Mouse (Mus musculus): ENCODE results near the gene Rybp. TPM values are rescaled to one million over a fixed set of nuclear protein-coding genes. Genes with fewer than 3 reads are reported as not detected.
A peak's percentile ranks its signal among the peaks of the same experiment; 100 is the strongest.

The Rybp gene
- 13.7 and 15.5 TPM in 2 replicates for polyA plus RNA-seq (2014; fragmentation: Nextera tagmentation; extraction: Ambion mirVana)

DNA sequence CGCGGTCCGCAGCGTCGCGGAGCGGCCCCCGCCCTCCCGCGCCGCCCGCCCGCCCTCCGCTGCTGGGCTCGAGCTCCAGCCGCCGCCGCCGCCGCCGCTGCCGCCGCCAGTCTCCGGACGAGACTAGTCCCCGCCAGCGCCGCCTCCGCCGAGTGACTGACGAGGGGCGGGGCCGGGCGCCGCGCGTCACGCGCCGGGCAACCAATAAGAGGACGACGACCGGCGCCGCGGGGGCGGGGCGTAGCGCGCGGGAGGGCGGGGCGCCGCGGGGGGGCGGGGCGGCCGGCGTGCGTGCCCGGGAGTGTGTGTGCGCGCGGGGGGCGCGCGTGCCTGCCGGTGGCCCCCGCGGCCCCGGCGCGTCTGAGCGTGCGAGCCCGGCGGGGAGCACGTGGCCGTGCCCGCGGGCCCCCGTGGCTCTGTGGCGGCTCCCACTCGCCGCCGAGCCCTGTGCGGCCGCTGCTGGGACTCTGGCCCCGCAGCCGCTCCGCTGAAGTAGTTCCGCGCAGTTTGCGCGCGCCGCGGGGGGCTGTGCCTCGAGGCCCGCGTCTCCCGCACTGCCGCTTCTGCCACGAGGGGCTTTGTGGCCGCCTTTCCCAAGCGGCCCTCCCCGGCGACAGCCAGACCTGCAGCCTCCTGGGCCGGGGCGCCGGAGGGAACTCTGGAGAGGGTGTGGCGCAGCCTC is at the start of gene Rybp:
Gene Rybp, minus strand, starts transcription at position 152 of the 682 bp plus-strand sequence.
- no peaks in the 10 kb centered on the region for H3K27me3 ChIP-seq (ENCODE audit: insufficient read depth, low read length)
- H3K4me3 ChIP-seq (ENCODE audit: low read depth, low read length), result peak within 1 kb of the TSS; percentile 75
- TF ChIP-seq CTCF (IDR thresholded peaks at IDR 0.05; ENCODE audit: low read depth), result no peak
- DNase-seq, result peak; percentile 96
- no peaks in the 10 kb centered on the region for H3K36me3 ChIP-seq (ENCODE audit: insufficient read depth)
- peak within 1 kb of the TSS; percentile 90 for H3K9ac ChIP-seq
- WGBS, result under 1% methylated on average over 55 of the region's 112 CpGs
- peak; percentile 96 for ATAC-seq (ENCODE audit: insufficient read depth)
- peaks cover 16% of the 10 kb centered on the region for H3K4me1 ChIP-seq (ENCODE audit: insufficient read depth)
- H3K9me3 ChIP-seq (ENCODE audit: low read depth, low read length), result no peaks in the 10 kb centered on the region
- H3K27ac ChIP-seq (ENCODE audit: low read depth), result peak within 1 kb of the TSS; percentile 96
- peak within 1 kb of the TSS; percentile 95 for H3K4me2 ChIP-seq

DNA sequence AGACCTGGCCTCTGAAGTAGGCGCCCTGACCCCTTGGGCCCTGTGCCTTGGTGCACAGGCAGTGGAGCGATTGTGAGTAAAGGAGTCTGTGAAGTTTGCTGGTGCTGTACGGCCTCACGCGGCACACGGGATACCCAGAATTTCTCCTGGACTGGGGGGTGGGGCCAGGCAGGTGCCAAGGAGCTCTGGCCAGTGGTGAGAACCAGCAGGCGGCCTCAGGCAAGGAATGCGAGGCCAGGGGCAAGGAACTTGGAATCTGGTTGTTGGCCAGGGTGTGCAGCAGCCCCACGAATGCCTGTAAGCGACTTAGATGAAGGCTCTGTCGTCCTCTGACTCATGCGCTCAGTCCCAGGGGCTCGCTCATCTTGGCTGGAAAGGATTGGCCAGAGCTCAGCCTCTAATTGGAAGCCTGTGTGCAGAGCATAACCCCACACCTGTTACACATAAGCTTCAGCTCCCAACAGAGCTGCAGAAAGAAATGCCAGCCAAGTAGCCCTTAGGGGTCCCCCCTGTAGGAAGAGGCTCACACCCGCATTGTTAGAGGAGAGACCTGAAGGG is 49.4 kb upstream of the Rybp start:
- TF ChIP-seq CTCF (IDR thresholded peaks at IDR 0.05; ENCODE audit: low read depth), result no peak
- Histone ChIP-seq H3K4me3 (ENCODE audit: low read depth, low read length) (no peak overlapping the region), H3K4me1 (ENCODE audit: insufficient read depth) (peaks cover 3% of the 10 kb centered on the region; the same call in 1 of the 2 replicates), H3K27ac (ENCODE audit: low read depth) (no peak overlapping the region; the same call in 1 of the 2 replicates), H3K9ac (0 out of 2 replicates have a peak overlapping the region, but pooled peaks have one; percentile 5), H3K36me3 (ENCODE audit: insufficient read depth) (no peaks in the 10 kb centered on the region), H3K9me3 (ENCODE audit: low read depth, low read length) (no peaks in the 10 kb centered on the region), H3K27me3 (ENCODE audit: insufficient read depth, low read length) (peaks cover 9% of the 10 kb centered on the region; the same call in 1 of the 2 replicates), H3K4me2 (peak overlapping the region; percentile 46; the same call in 1 of the 2 replicates)
- ATAC-seq (ENCODE audit: insufficient read depth), result peak; percentile 41; the same call in 1 of the 2 replicates
- DNase-seq, result no peak
- WGBS, result 21% methylated on average over 14 of the region's 14 CpGs

- Histone ChIP-seq H3K27ac (ENCODE audit: low read depth) (peak overlapping the region; percentile 19; the same call in 1 of the 2 replicates), H3K27me3 (ENCODE audit: insufficient read depth, low read length) (peaks cover 9% of the 10 kb centered on the region; the same call in 1 of the 2 replicates), H3K4me1 (ENCODE audit: insufficient read depth) (peaks cover 3% of the 10 kb centered on the region; the same call in 1 of the 2 replicates), H3K36me3 (ENCODE audit: insufficient read depth) (no peaks in the 10 kb centered on the region), H3K9me3 (ENCODE audit: low read depth, low read length) (no peaks in the 10 kb centered on the region), H3K9ac (no peak overlapping the region), H3K4me3 (ENCODE audit: low read depth, low read length) (no peak overlapping the region), H3K4me2 (peak overlapping the region; percentile 46)
- no peak for TF ChIP-seq CTCF (IDR thresholded peaks at IDR 0.05; ENCODE audit: low read depth)
- ATAC-seq (ENCODE audit: insufficient read depth), result peak; percentile 40; the same call in 1 of the 2 replicates
- DNase-seq, result peak; percentile 63
- WGBS, result 18% methylated on average over 18 of the region's 18 CpGs
Observed at GRCm38 (mm10) chr6:100335506-100336144, 48.3 kb upstream of the Rybp start.

- no peaks in the 10 kb centered on the region for H3K9me3 ChIP-seq (ENCODE audit: low read depth, low read length)
- no peak for TF ChIP-seq CTCF (IDR thresholded peaks at IDR 0.05; ENCODE audit: low read depth)
Observed at GRCm38 (mm10) chr6:100333745-100334144, 46.5 kb upstream of the Rybp start.

GRCm38 (mm10) chr6:100332479-100332878 is 45.2 kb upstream of the Rybp start:
- no peak for TF ChIP-seq CTCF (IDR thresholded peaks at IDR 0.05; ENCODE audit: low read depth)
- WGBS, result 79% methylated on average over 4 of the region's 4 CpGs
- no peaks in the 10 kb centered on the region for H3K36me3 ChIP-seq (ENCODE audit: insufficient read depth)
- H3K9ac ChIP-seq, result no peak overlapping the region
- ATAC-seq (ENCODE audit: insufficient read depth) (no peak), DNase-seq (no peak)
- peaks cover 11% of the 10 kb centered on the region; the same call in 1 of the 2 replicates for H3K4me1 ChIP-seq (ENCODE audit: insufficient read depth)
- no peak overlapping the region for H3K4me3 ChIP-seq (ENCODE audit: low read depth, low read length)
- H3K27ac ChIP-seq (ENCODE audit: low read depth), result no peak overlapping the region
- no peak overlapping the region for H3K4me2 ChIP-seq
- peaks cover 9% of the 10 kb centered on the region; the same call in 1 of the 2 replicates for H3K27me3 ChIP-seq (ENCODE audit: insufficient read depth, low read length)
- no peaks in the 10 kb centered on the region for H3K9me3 ChIP-seq (ENCODE audit: low read depth, low read length)

More at GRCm38 (mm10) chr6:100333745-100334144, 46.5 kb upstream of the Rybp start:
- ATAC-seq (ENCODE audit: insufficient read depth) (no peak), DNase-seq (no peak)
- Histone ChIP-seq H3K27ac (ENCODE audit: low read depth) (no peak overlapping the region), H3K27me3 (ENCODE audit: insufficient read depth, low read length) (peaks cover 9% of the 10 kb centered on the region; the same call in 1 of the 2 replicates), H3K36me3 (ENCODE audit: insufficient read depth) (no peaks in the 10 kb centered on the region), H3K4me1 (ENCODE audit: insufficient read depth) (peaks cover 10% of the 10 kb centered on the region; the same call in 1 of the 2 replicates), H3K4me2 (no peak overlapping the region), H3K4me3 (ENCODE audit: low read depth, low read length) (no peak overlapping the region), H3K9ac (no peak overlapping the region)
- 81% methylated on average over 7 of the region's 7 CpGs for whole genome bisulfite sequencing

GRCm38 (mm10) chr6:100331582-100331981 is 44.3 kb upstream of the Rybp start:
- 40% methylated on average over 8 of the region's 8 CpGs for WGBS
- Histone ChIP-seq H3K4me3 (ENCODE audit: low read depth, low read length) (no peak overlapping the region), H3K4me1 (ENCODE audit: insufficient read depth) (peaks cover 11% of the 10 kb centered on the region; the same call in 1 of the 2 replicates), H3K9ac (no peak overlapping the region), H3K4me2 (no peak overlapping the region), H3K36me3 (ENCODE audit: insufficient read depth) (no peaks in the 10 kb centered on the region), H3K9me3 (ENCODE audit: low read depth, low read length) (no peaks in the 10 kb centered on the region), H3K27ac (ENCODE audit: low read depth) (no peak overlapping the region), H3K27me3 (ENCODE audit: insufficient read depth, low read length) (peaks cover 3% of the 10 kb centered on the region; the same call in 1 of the 2 replicates)
- DNase-seq (peak; percentile 16), ATAC-seq (ENCODE audit: insufficient read depth) (no peak)
- TF ChIP-seq CTCF (IDR thresholded peaks at IDR 0.05; ENCODE audit: low read depth), result no peak

Data from lung, embryonic 14.5 days (tissue).